Comparison of ENCODE assay signal across 21 mouse cellular contexts in genomic region chr3:89343279-89343678, GRCm38 (mm10). TPM values are rescaled to one million over a fixed set of nuclear protein-coding genes. Genes with fewer than 3 reads are reported as not detected.
DNase-seq lines count a peak whose midpoint lies in the region; ATAC-seq lines count a peak whose summit lies in the region.
"Had no signal": no experiment of that assay in that cellular context is flagged by ENCODE, and none has a peak within 500 bp of the region (broad histone marks: within the 10 kb centered on the region; RNA-seq: fewer than 3 reads in every experiment).

No protein-coding gene starts in this region.

- H3K9me3 ChIP-seq in kidney, embryonic 14.5 days (ENCODE audit: control insufficient read depth, low read length) = no peaks in the 10 kb centered on the region
- H3K9me3 ChIP-seq: heart, embryonic 13.5 days; hindbrain, embryonic 15.5 days had no signal

- H3K36me3 ChIP-seq in kidney, embryonic 14.5 days (ENCODE audit: control insufficient read depth, insufficient read depth, low read length) = peaks cover 24% of the 10 kb centered on the region

- H3K27me3 ChIP-seq in kidney, embryonic 14.5 days (ENCODE audit: control insufficient read depth, insufficient read depth, low read length) = no peaks in the 10 kb centered on the region

- no peak overlapping the region for H3K4me2 ChIP-seq in kidney, embryonic 14.5 days (replicated peaks; ENCODE audit: low read depth, low read length)
- H3K4me2 ChIP-seq: heart, embryonic 13.5 days; hindbrain, embryonic 15.5 days had no signal

- H3K9ac ChIP-seq in kidney, embryonic 14.5 days (ENCODE audit: low read depth, low read length) = no peak overlapping the region
- H3K9ac ChIP-seq: heart, embryonic 13.5 days; hindbrain, embryonic 15.5 days had no signal

- peak; percentile 15 for DNase-seq in heart, postnatal 4 days
- no peak for DNase-seq in heart, postnatal 25 days (ENCODE audit: low spot score)
- peak; percentile 41 for DNase-seq in kidney, adult 18-20 months
- DNase-seq in kidney, postnatal 10 days = no peak
- DNase-seq in kidney, postnatal 36 days = peak; percentile 56 to 63
- DNase-seq in thymus, postnatal 25 days = no peak
- DNase-seq: adrenal gland, adult 2 months; adrenal gland, postnatal 25 days; cerebellum, adult 2 months; cerebellum, postnatal 14 days; gastrocnemius, postnatal 36 days; heart, adult 11 months had no signal

- intact Hi-C loops in heart, postnatal 25 days (cut with DNase I) = loop anchor here (5.0 to 10.0 kb wide), 2 partner anchors 139 to 512 kb away; no protein-coding TSS in a partner anchor

- ATAC-seq in kidney, embryonic 14.5 days (ENCODE audit: low FRiP score, low TSS enrichment) = no peak
- ATAC-seq: forebrain, embryonic 14.5 days had no signal

- H3K4me3 ChIP-seq in kidney, embryonic 14.5 days (ENCODE audit: low read length) = no peak overlapping the region
- H3K4me3 ChIP-seq: heart, embryonic 13.5 days; hindbrain, embryonic 15.5 days had no signal

- H3K27ac ChIP-seq in kidney, embryonic 14.5 days (ENCODE audit: low read depth, low read length) = no peak overlapping the region
- H3K27ac ChIP-seq: heart, embryonic 13.5 days; hindbrain, embryonic 15.5 days had no signal

- H3K4me1 ChIP-seq in kidney, embryonic 14.5 days (ENCODE audit: control insufficient read depth, insufficient read depth, low read length) = peaks cover 32% of the 10 kb centered on the region

- 85% methylated on average over 7 of the region's 7 CpGs for WGBS in kidney, embryonic 14.5 days

RNA-seq across cellular contexts. Expression of gene Efna4, which starts 5.5 kb away (rescaled TPM):
- 1 to 10 TPM; 3.1 to 3.7 TPM for total RNA-seq in heart, postnatal 4 days (2021)
- total RNA-seq in heart, postnatal 25 days (2021) = under 1 TPM; 0.31 to 0.47 TPM
- 30.1 and 36.6 TPM in 2 replicates for polyA plus RNA-seq in kidney, embryonic 14.5 days (2014; fragmentation: Nextera tagmentation; extraction: Ambion mirVana)
- total RNA-seq: gastrocnemius, adult 8-10 months had no signal

RNA-seq across cellular contexts. Expression of gene Adam15, which starts 6.5 kb away (rescaled TPM):
- 10 to 100 TPM; 93.6 to 95.2 TPM for total RNA-seq in heart, postnatal 4 days (2021)
- total RNA-seq in heart, postnatal 25 days (2021) = 10 to 100 TPM; 52.7 to 68.7 TPM
- polyA plus RNA-seq in kidney, embryonic 14.5 days (2014; fragmentation: Nextera tagmentation; extraction: Ambion mirVana) = 35.9 and 47.1 TPM in 2 replicates

RNA-seq across cellular contexts. Expression of gene Dcst2, which starts 18.5 kb away (rescaled TPM):
- under 1 TPM; 0.14 to 0.23 TPM for total RNA-seq in heart, postnatal 4 days (2021)
- not detected for total RNA-seq in heart, postnatal 25 days (2021)
- 0.18 and 0.30 TPM in 2 replicates for polyA plus RNA-seq in kidney, embryonic 14.5 days (2014; fragmentation: Nextera tagmentation; extraction: Ambion mirVana)
- total RNA-seq: ES-E14; gastrocnemius, postnatal 36 days; hematopoietic stem cell, adult 5-6 weeks had no signal
- polyA plus RNA-seq: embryonic facial prominence, embryonic 14.5 days; heart, embryonic 13.5 days had no signal

RNA-seq across cellular contexts. Expression of gene Efna3, which starts 20.5 kb away (rescaled TPM):
- total RNA-seq in heart, postnatal 4 days (2021) = under 1 TPM in 1 of 2 experiments, not detected in 1; 0.26 TPM
- under 1 TPM in 1 of 2 experiments, not detected in 1; 0.31 TPM for total RNA-seq in heart, postnatal 25 days (2021)
- polyA plus RNA-seq in kidney, embryonic 14.5 days (2014; fragmentation: Nextera tagmentation; extraction: Ambion mirVana) = 9.7 and 10.1 TPM in 2 replicates
- total RNA-seq: gastrocnemius, adult 8-10 months; gastrocnemius, postnatal 36 days; hematopoietic stem cell, adult 5-6 weeks had no signal

RNA-seq across cellular contexts. Expression of gene Dcst1, which starts 21.8 kb away (rescaled TPM):
- under 1 TPM; 0.21 to 0.72 TPM for total RNA-seq in heart, postnatal 4 days (2021)
- total RNA-seq in heart, postnatal 25 days (2021) = not detected
- 0.63 and 1.5 TPM in 2 replicates for polyA plus RNA-seq in kidney, embryonic 14.5 days (2014; fragmentation: Nextera tagmentation; extraction: Ambion mirVana)
- total RNA-seq: gastrocnemius, adult 8-10 months; gastrocnemius, postnatal 36 days; hematopoietic stem cell, adult 5-6 weeks had no signal
- polyA plus RNA-seq: cortical plate, adult 2 months had no signal

Comparison
In these comparisons a context has a peak if more than half of its experiments do, and no peak if none do; other contexts are left out.
1. DNase-seq: peak in heart, postnatal 4 days (single experiment), kidney, adult 18-20 months (single experiment) and kidney, postnatal 36 days (2 of 2); none in heart, postnatal 25 days (single experiment), kidney, postnatal 10 days (single experiment) and thymus, postnatal 25 days (single experiment).